Mouse (Mus musculus): ENCODE measurements around the gene Ccnd3.

Gene Ccnd3

GRCm38 (mm10) chr17:47596162-47596838, 91.4 kb downstream of the Ccnd3 start:
- 75% methylated on average over 6 of the region's 6 CpGs for WGBS

- WGBS: 79% methylated on average over 5 of the region's 5 CpGs
Observed at GRCm38 (mm10) chr17:47596839-47597164, 92.0 kb downstream of the Ccnd3 start.

GRCm38 (mm10) chr17:47597261-47597660, 92.4 kb downstream of the Ccnd3 start:
- 72% methylated on average over 13 of the region's 13 CpGs for WGBS

GRCm38 (mm10) chr17:47597838-47598579, 93.2 kb downstream of the Ccnd3 start:
- 23% methylated on average over 10 of the region's 10 CpGs for WGBS

- WGBS: 72% methylated on average over 10 of the region's 10 CpGs
Observed at GRCm38 (mm10) chr17:47598580-47599304, 93.9 kb downstream of the Ccnd3 start.

GRCm38 (mm10) chr17:47599511-47600297, 94.9 kb downstream of the Ccnd3 start:
- 77% methylated on average over 11 of the region's 11 CpGs for WGBS

GRCm38 (mm10) chr17:47600601-47601388, 95.9 kb downstream of the Ccnd3 start:
- 80% methylated on average over 13 of the region's 13 CpGs for WGBS

- WGBS: 91% methylated on average over 10 of the region's 10 CpGs
Observed at GRCm38 (mm10) chr17:47601389-47601755, 96.5 kb downstream of the Ccnd3 start.

GRCm38 (mm10) chr17:47602289-47602688, 97.4 kb downstream of the Ccnd3 start:
- WGBS: 92% methylated on average over 11 of the region's 11 CpGs

- 61% methylated on average over 5 of the region's 5 CpGs for WGBS
Observed at GRCm38 (mm10) chr17:47606220-47606619, 101.4 kb downstream of the Ccnd3 start.

GRCm38 (mm10) chr17:47609182-47609581, 104.3 kb downstream of the Ccnd3 start:
- WGBS: 88% methylated on average over 4 of the region's 4 CpGs

- WGBS: under 1% methylated on average over 59 of the region's 59 CpGs
Observed at GRCm38 (mm10) chr17:47610849-47611660, 106.2 kb downstream of the Ccnd3 start, which contains the start of the genes Bysl, Med20 and Gm20517. Gene Bysl (minus strand): TSS chr17:47611492. Gene Med20 (plus strand): TSS chr17:47611582. Gene Gm20517 (plus strand): TSS chr17:47611589.

GRCm38 (mm10) chr17:47611661-47611982, 106.8 kb downstream of the Ccnd3 start:
- under 1% methylated on average over 13 of the region's 13 CpGs for WGBS

GRCm38 (mm10) chr17:47614018-47614417, 109.2 kb downstream of the Ccnd3 start:
- 78% methylated on average over 1 of the region's 1 CpGs for WGBS

- WGBS: 89% methylated on average over 8 of the region's 8 CpGs
Observed at GRCm38 (mm10) chr17:47616119-47616518, 111.3 kb downstream of the Ccnd3 start.

GRCm38 (mm10) chr17:47616652-47617051, 111.8 kb downstream of the Ccnd3 start:
- 89% methylated on average over 4 of the region's 4 CpGs for WGBS

GRCm38 (mm10) chr17:47617605-47618307, 112.9 kb downstream of the Ccnd3 start:
- WGBS: 82% methylated on average over 9 of the region's 9 CpGs

GRCm38 (mm10) chr17:47618556-47619311, 113.9 kb downstream of the Ccnd3 start:
- 91% methylated on average over 13 of the region's 13 CpGs for WGBS

All from cerebral cortex, adult 2 months (tissue).